Mouse (Mus musculus): ENCODE measurements around the gene Arl6ip6. TPM values are rescaled to one million over a fixed set of nuclear protein-coding genes. Genes with fewer than 3 reads are reported as not detected.

The Arl6ip6 gene
- polyA plus RNA-seq, 1 experiment from 2014 or later = 19.9 TPM

GRCm38 (mm10) chr2:53204373-53205274, 13.1 kb downstream of the Arl6ip6 start:
- no peak overlapping the region for H3K9ac ChIP-seq (replicated peaks)
- peaks cover 31% of the 10 kb centered on the region for H3K36me3 ChIP-seq (replicated peaks; ENCODE audit: insufficient read depth, low read length)
- H3K4me3 ChIP-seq (ENCODE audit: low read depth, low read length) = no peak overlapping the region
- no peak overlapping the region for H3K27ac ChIP-seq (ENCODE audit: low read depth)
- ATAC-seq (no peak), DNase-seq (no peak)
- no peak overlapping the region for H3K4me2 ChIP-seq (ENCODE audit: low read depth, low read length)
- no peaks in the 10 kb centered on the region for H3K9me3 ChIP-seq (ENCODE audit: low read length)
- no peaks in the 10 kb centered on the region for H3K4me1 ChIP-seq (ENCODE audit: insufficient read depth)
- peak; percentile 51 for TF ChIP-seq CTCF (IDR thresholded peaks at IDR 0.05; ENCODE audit: low read depth)
- no peak for TF ChIP-seq EP300 (IDR thresholded peaks at IDR 0.05; ENCODE audit: low read depth)
- H3K27me3 ChIP-seq (ENCODE audit: insufficient read depth, low read length) = no peaks in the 10 kb centered on the region
- 67% methylated on average over 5 of the region's 5 CpGs for WGBS (ENCODE audit: insufficient replicate concordance)

- DNase-seq (no peak), ATAC-seq (no peak)
These were observed 15.2 kb downstream of the Arl6ip6 start for GRCm38 (mm10) chr2:53206749-53207148.

GRCm38 (mm10) chr2:53213493-53213892, 22.0 kb downstream of the Arl6ip6 start:
- no peaks in the 10 kb centered on the region for H3K27me3 ChIP-seq (ENCODE audit: insufficient read depth, low read length)
- no peaks in the 10 kb centered on the region for H3K9me3 ChIP-seq (ENCODE audit: low read length)
- 84% methylated on average over 1 of the region's 1 CpGs for WGBS (ENCODE audit: insufficient replicate concordance)
- ATAC-seq (no peak), DNase-seq (no peak)
- no peak overlapping the region for H3K4me3 ChIP-seq (ENCODE audit: low read depth, low read length)
- H3K4me2 ChIP-seq (ENCODE audit: low read depth, low read length) = no peak overlapping the region
- H3K9ac ChIP-seq (replicated peaks) = no peak overlapping the region
- H3K36me3 ChIP-seq (replicated peaks; ENCODE audit: insufficient read depth, low read length) = peaks cover 31% of the 10 kb centered on the region
- H3K4me1 ChIP-seq (ENCODE audit: insufficient read depth) = no peaks in the 10 kb centered on the region
- no peak overlapping the region for H3K27ac ChIP-seq (ENCODE audit: low read depth)
- TF ChIP-seq EP300 (IDR thresholded peaks at IDR 0.05; ENCODE audit: low read depth) (no peak), CTCF (IDR thresholded peaks at IDR 0.05; ENCODE audit: low read depth) (no peak)

More at GRCm38 (mm10) chr2:53206749-53207148, 15.2 kb downstream of the Arl6ip6 start:
- H3K4me2 ChIP-seq (ENCODE audit: low read depth, low read length) = no peak overlapping the region
- H3K27me3 ChIP-seq (ENCODE audit: insufficient read depth, low read length) = no peaks in the 10 kb centered on the region
- peaks cover 38% of the 10 kb centered on the region for H3K36me3 ChIP-seq (replicated peaks; ENCODE audit: insufficient read depth, low read length)
- H3K4me3 ChIP-seq (ENCODE audit: low read depth, low read length) = no peak overlapping the region
- H3K9me3 ChIP-seq (ENCODE audit: low read length) = no peaks in the 10 kb centered on the region
- TF ChIP-seq EP300 (IDR thresholded peaks at IDR 0.05; ENCODE audit: low read depth) (no peak), CTCF (IDR thresholded peaks at IDR 0.05; ENCODE audit: low read depth) (peak; percentile 21; the same call in 1 of the 2 replicates)
- no peak overlapping the region for H3K9ac ChIP-seq (replicated peaks)
- H3K27ac ChIP-seq (ENCODE audit: low read depth) = no peak overlapping the region
- no peaks in the 10 kb centered on the region for H3K4me1 ChIP-seq (ENCODE audit: insufficient read depth)

GRCm38 (mm10) chr2:53222242-53222641, 30.7 kb downstream of the Arl6ip6 start:
- Histone ChIP-seq H3K27me3 (ENCODE audit: insufficient read depth, low read length) (no peaks in the 10 kb centered on the region), H3K9ac (replicated peaks) (no peak overlapping the region), H3K4me3 (ENCODE audit: low read depth, low read length) (no peak overlapping the region), H3K27ac (ENCODE audit: low read depth) (no peak overlapping the region), H3K36me3 (replicated peaks; ENCODE audit: insufficient read depth, low read length) (peaks cover 19% of the 10 kb centered on the region), H3K9me3 (ENCODE audit: low read length) (peaks cover 4% of the 10 kb centered on the region), H3K4me2 (ENCODE audit: low read depth, low read length) (no peak overlapping the region), H3K4me1 (ENCODE audit: insufficient read depth) (no peaks in the 10 kb centered on the region)
- ATAC-seq (no peak), DNase-seq (no peak)
- no peak for TF ChIP-seq CTCF (IDR thresholded peaks at IDR 0.05; ENCODE audit: low read depth)
- WGBS (ENCODE audit: insufficient replicate concordance) = 87% methylated on average over 5 of the region's 5 CpGs

- H3K9me3 ChIP-seq (ENCODE audit: low read length) = no peaks in the 10 kb centered on the region
- DNase-seq (no peak), ATAC-seq (no peak)
- H3K9ac ChIP-seq (replicated peaks) = no peak overlapping the region
- TF ChIP-seq EP300 (IDR thresholded peaks at IDR 0.05; ENCODE audit: low read depth) (no peak), CTCF (IDR thresholded peaks at IDR 0.05; ENCODE audit: low read depth) (no peak)
- no peaks in the 10 kb centered on the region for H3K27me3 ChIP-seq (ENCODE audit: insufficient read depth, low read length)
- H3K4me2 ChIP-seq (ENCODE audit: low read depth, low read length) = no peak overlapping the region
- H3K4me3 ChIP-seq (ENCODE audit: low read depth, low read length) = no peak overlapping the region
- no peaks in the 10 kb centered on the region for H3K4me1 ChIP-seq (ENCODE audit: insufficient read depth)
- no peak overlapping the region for H3K27ac ChIP-seq (ENCODE audit: low read depth)
- WGBS (ENCODE audit: insufficient replicate concordance) = 66% methylated on average over 2 of the region's 2 CpGs
- H3K36me3 ChIP-seq (replicated peaks; ENCODE audit: insufficient read depth, low read length) = no peaks in the 10 kb centered on the region
These were observed 65.5 kb downstream of the Arl6ip6 start for GRCm38 (mm10) chr2:53256982-53257381.

Other genes starting within 250 kb of the Arl6ip6 start
- gene Prpf40a, start 442 bp upstream of the Arl6ip6 start, polyA plus RNA-seq (2015; fragmentation: Nextera tagmentation; extraction: Ambion mirVana) = 48.8 and 57.9 TPM in 2 replicates